Mouse (Mus musculus): ENCODE results near the gene Cast. TPM values are rescaled to one million over a fixed set of nuclear protein-coding genes. Genes with fewer than 3 reads are reported as not detected.
A peak's percentile ranks its signal among the peaks of the same experiment; 100 is the strongest.

The Cast gene
- polyA plus RNA-seq, 1 experiment from 2014 or later = 72.9 TPM

- WGBS = under 1% methylated on average over 21 of the region's 21 CpGs
- Histone ChIP-seq H3K4me1 (no peaks in the 10 kb centered on the region), H3K36me3 (0 out of 2 replicates have a peak, but pooled peaks cover 2% of the 10 kb centered on the region), H3K27me3 (no peaks in the 10 kb centered on the region), H3K9me3 (no peaks in the 10 kb centered on the region), H3K27ac (peak overlapping the region; percentile 91), H3K4me2 (peak overlapping the region; percentile 67), H3K4me3 (peak overlapping the region; percentile 51), H3K9ac (peak overlapping the region; percentile 44; the same call in 1 of the 2 replicates)
- peak; percentile 97 for ATAC-seq (ENCODE audit: insufficient number of reproducible peaks, low FRiP score, low TSS enrichment, low read depth)
Observed at GRCm38 (mm10) chr13:74770480-74770879, 38.1 kb downstream of the Cast start.

- H3K9ac ChIP-seq = no peak overlapping the region
- H3K36me3 ChIP-seq = 0 out of 2 replicates have a peak, but pooled peaks cover 2% of the 10 kb centered on the region
- H3K9me3 ChIP-seq = no peaks in the 10 kb centered on the region
- no peaks in the 10 kb centered on the region for H3K4me1 ChIP-seq
- no peak for ATAC-seq (ENCODE audit: insufficient number of reproducible peaks, low FRiP score, low TSS enrichment, low read depth)
- H3K4me3 ChIP-seq = peak overlapping the region; percentile 51
- no peaks in the 10 kb centered on the region for H3K27me3 ChIP-seq
- peak overlapping the region; percentile 67 for H3K4me2 ChIP-seq
- WGBS = 8% methylated on average over 8 of the region's 8 CpGs
- peak overlapping the region; percentile 91 for H3K27ac ChIP-seq
Observed at GRCm38 (mm10) chr13:74769871-74770270, 38.7 kb downstream of the Cast start.

GRCm38 (mm10) chr13:74767186-74767585, 41.4 kb downstream of the Cast start:
- no peaks in the 10 kb centered on the region for H3K9me3 ChIP-seq
- H3K4me2 ChIP-seq = no peak overlapping the region
- H3K4me1 ChIP-seq = no peaks in the 10 kb centered on the region
- H3K4me3 ChIP-seq = no peak overlapping the region
- no peak for ATAC-seq (ENCODE audit: insufficient number of reproducible peaks, low FRiP score, low TSS enrichment, low read depth)
- H3K36me3 ChIP-seq = no peaks in the 10 kb centered on the region
- H3K27ac ChIP-seq = no peak overlapping the region
- H3K9ac ChIP-seq = no peak overlapping the region
- WGBS = 43% methylated on average over 2 of the region's 2 CpGs
- H3K27me3 ChIP-seq = no peaks in the 10 kb centered on the region

GRCm38 (mm10) chr13:74762741-74763140, 45.9 kb downstream of the Cast start:
- H3K36me3 ChIP-seq = no peaks in the 10 kb centered on the region
- H3K9ac ChIP-seq = no peak overlapping the region
- H3K4me2 ChIP-seq = no peak overlapping the region
- H3K27me3 ChIP-seq = no peaks in the 10 kb centered on the region
- H3K4me3 ChIP-seq = no peak overlapping the region
- H3K9me3 ChIP-seq = no peaks in the 10 kb centered on the region
- H3K4me1 ChIP-seq = no peaks in the 10 kb centered on the region
- H3K27ac ChIP-seq = no peak overlapping the region
- 81% methylated on average over 1 of the region's 1 CpGs for WGBS
- ATAC-seq (ENCODE audit: insufficient number of reproducible peaks, low FRiP score, low TSS enrichment, low read depth) = no peak

GRCm38 (mm10) chr13:74759152-74759551, 49.5 kb downstream of the Cast start:
- Histone ChIP-seq H3K9me3 (no peaks in the 10 kb centered on the region), H3K27me3 (no peaks in the 10 kb centered on the region), H3K4me3 (no peak overlapping the region), H3K9ac (no peak overlapping the region), H3K36me3 (no peaks in the 10 kb centered on the region; the same call in 1 of the 2 replicates), H3K4me1 (no peaks in the 10 kb centered on the region), H3K4me2 (no peak overlapping the region), H3K27ac (no peak overlapping the region)
- ATAC-seq (ENCODE audit: insufficient number of reproducible peaks, low FRiP score, low TSS enrichment, low read depth) = no peak
- 81% methylated on average over 1 of the region's 1 CpGs for WGBS

- H3K4me3 ChIP-seq = no peak overlapping the region
- H3K36me3 ChIP-seq = peaks cover 19% of the 10 kb centered on the region
- H3K9me3 ChIP-seq = no peaks in the 10 kb centered on the region
- H3K4me1 ChIP-seq = no peaks in the 10 kb centered on the region
- H3K27me3 ChIP-seq = no peaks in the 10 kb centered on the region
- no peak overlapping the region for H3K9ac ChIP-seq
- 44% methylated on average over 5 of the region's 5 CpGs for WGBS
- no peak for ATAC-seq (ENCODE audit: insufficient number of reproducible peaks, low FRiP score, low TSS enrichment, low read depth)
- no peak overlapping the region for H3K27ac ChIP-seq
- no peak overlapping the region for H3K4me2 ChIP-seq
Observed at GRCm38 (mm10) chr13:74743219-74743618, 65.4 kb downstream of the Cast start.

GRCm38 (mm10) chr13:74736396-74736795, 72.2 kb downstream of the Cast start:
- peaks cover 53% of the 10 kb centered on the region for H3K36me3 ChIP-seq
- H3K27ac ChIP-seq = no peak overlapping the region
- no peaks in the 10 kb centered on the region for H3K4me1 ChIP-seq
- H3K4me2 ChIP-seq = no peak overlapping the region
- 87% methylated on average over 2 of the region's 2 CpGs for WGBS
- no peak overlapping the region for H3K4me3 ChIP-seq
- no peak for ATAC-seq (ENCODE audit: insufficient number of reproducible peaks, low FRiP score, low TSS enrichment, low read depth)
- no peaks in the 10 kb centered on the region for H3K9me3 ChIP-seq
- no peaks in the 10 kb centered on the region for H3K27me3 ChIP-seq
- no peak overlapping the region for H3K9ac ChIP-seq

GRCm38 (mm10) chr13:74735834-74736233, 72.8 kb downstream of the Cast start:
- Histone ChIP-seq H3K4me2 (no peak overlapping the region), H3K27me3 (no peaks in the 10 kb centered on the region), H3K4me3 (no peak overlapping the region), H3K27ac (no peak overlapping the region), H3K4me1 (no peaks in the 10 kb centered on the region), H3K36me3 (peaks cover 54% of the 10 kb centered on the region), H3K9ac (no peak overlapping the region), H3K9me3 (no peaks in the 10 kb centered on the region)
- no peak for ATAC-seq (ENCODE audit: insufficient number of reproducible peaks, low FRiP score, low TSS enrichment, low read depth)
- WGBS = 86% methylated on average over 5 of the region's 5 CpGs

- H3K4me3 ChIP-seq = no peak overlapping the region
- ATAC-seq (ENCODE audit: insufficient number of reproducible peaks, low FRiP score, low TSS enrichment, low read depth) = no peak
- WGBS = 90% methylated on average over 4 of the region's 4 CpGs
- H3K4me2 ChIP-seq = no peak overlapping the region
- H3K4me1 ChIP-seq = no peaks in the 10 kb centered on the region
- no peak overlapping the region for H3K27ac ChIP-seq
- H3K27me3 ChIP-seq = no peaks in the 10 kb centered on the region
- H3K9ac ChIP-seq = no peak overlapping the region
- H3K9me3 ChIP-seq = no peaks in the 10 kb centered on the region
- H3K36me3 ChIP-seq = peaks cover 57% of the 10 kb centered on the region
Observed at GRCm38 (mm10) chr13:74733726-74734125, 74.9 kb downstream of the Cast start.

GRCm38 (mm10) chr13:74719002-74719401, 89.6 kb downstream of the Cast start:
- Histone ChIP-seq H3K27me3 (no peaks in the 10 kb centered on the region), H3K9me3 (no peaks in the 10 kb centered on the region), H3K4me2 (no peak overlapping the region), H3K27ac (no peak overlapping the region), H3K36me3 (peaks cover 36% of the 10 kb centered on the region), H3K9ac (no peak overlapping the region), H3K4me3 (no peak overlapping the region), H3K4me1 (no peaks in the 10 kb centered on the region)
- no peak for ATAC-seq (ENCODE audit: insufficient number of reproducible peaks, low FRiP score, low TSS enrichment, low read depth)
- 79% methylated on average over 2 of the region's 2 CpGs for WGBS

- WGBS = 38% methylated on average over 3 of the region's 3 CpGs
- Histone ChIP-seq H3K4me1 (no peaks in the 10 kb centered on the region), H3K4me2 (no peak overlapping the region), H3K4me3 (no peak overlapping the region), H3K27me3 (no peaks in the 10 kb centered on the region), H3K9me3 (no peaks in the 10 kb centered on the region), H3K9ac (no peak overlapping the region), H3K36me3 (peaks cover 15% of the 10 kb centered on the region; the same call in 1 of the 2 replicates), H3K27ac (no peak overlapping the region)
- no peak for ATAC-seq (ENCODE audit: insufficient number of reproducible peaks, low FRiP score, low TSS enrichment, low read depth)
Observed at GRCm38 (mm10) chr13:74696225-74696624, 112.4 kb downstream of the Cast start.

GRCm38 (mm10) chr13:74695497-74696193, 113.0 kb downstream of the Cast start:
- WGBS = 71% methylated on average over 5 of the region's 5 CpGs
- H3K4me1 ChIP-seq = no peaks in the 10 kb centered on the region
- H3K27me3 ChIP-seq = no peaks in the 10 kb centered on the region
- no peak overlapping the region for H3K27ac ChIP-seq
- peaks cover 14% of the 10 kb centered on the region; the same call in 1 of the 2 replicates for H3K36me3 ChIP-seq
- no peak overlapping the region for H3K4me2 ChIP-seq
- no peak for ATAC-seq (ENCODE audit: insufficient number of reproducible peaks, low FRiP score, low TSS enrichment, low read depth)
- no peak overlapping the region for H3K4me3 ChIP-seq
- H3K9ac ChIP-seq = no peak overlapping the region
- H3K9me3 ChIP-seq = no peaks in the 10 kb centered on the region

Data from limb, embryonic 15.5 days (tissue).